Mouse (Mus musculus): ENCODE measurements around the gene Gm20388.

DNA sequence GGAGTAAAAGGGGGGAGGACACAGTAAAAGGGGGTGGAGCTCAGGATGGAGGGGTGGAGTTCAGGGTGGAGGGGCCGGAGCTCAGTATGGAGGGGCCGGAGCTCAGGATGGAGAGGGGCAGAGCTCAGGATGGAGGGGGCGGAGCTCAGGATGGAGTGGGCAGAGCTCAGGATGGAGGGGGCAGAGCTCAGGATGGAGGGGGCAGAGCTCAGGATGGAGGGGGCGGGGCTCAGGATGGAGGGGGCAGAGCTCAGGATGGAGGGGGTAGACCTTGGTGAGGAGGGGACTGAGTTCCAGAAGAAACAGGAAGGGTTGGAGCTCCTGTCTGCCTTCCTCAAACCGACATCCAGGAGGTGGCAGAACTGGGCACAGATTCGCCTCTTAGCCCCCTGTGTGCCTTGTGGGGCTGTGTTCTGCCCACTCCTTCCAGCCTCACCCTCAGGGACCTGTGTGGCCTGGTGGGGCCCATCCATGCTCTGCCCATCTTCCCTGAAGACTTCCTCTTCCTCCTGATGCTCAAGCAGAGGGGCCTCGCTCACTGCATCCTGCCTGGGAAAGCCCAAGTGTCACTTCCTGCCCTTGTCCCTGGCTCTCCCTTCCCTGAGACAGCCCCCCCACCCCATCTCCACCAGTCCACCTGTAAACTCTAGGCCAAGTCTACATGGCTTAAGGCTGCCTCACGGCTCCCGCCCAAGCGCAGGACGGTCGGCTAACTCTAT is 2586.5 kb downstream of the Gm20388 start:
- TF ChIP-seq POLR2A (IDR thresholded peaks at IDR 0.05; ENCODE audit: borderline replicate concordance, control insufficient read depth, low read depth, low read length) (no peak), CTCF (IDR thresholded peaks at IDR 0.05; ENCODE audit: control insufficient read depth, insufficient read depth, low read length) (no peak)

Measured in bone marrow, adult 2 months (tissue).